Mouse (Mus musculus): Measurements from ENCODE around the gene Rae1.

The Rae1 gene

GRCm38 (mm10) chr2:172999630-173000284 is at the start of gene Rae1:
Rae1 (plus strand) TSS chr2:173000117.
- peak; percentile 98 for DNase-seq (ENCODE audit: low read depth, low spot score)

- no peak for DNase-seq (ENCODE audit: low read depth, low spot score)
These were observed 49.7 kb upstream of the Rae1 start for GRCm38 (mm10) chr2:172950119-172950676.

DNA sequence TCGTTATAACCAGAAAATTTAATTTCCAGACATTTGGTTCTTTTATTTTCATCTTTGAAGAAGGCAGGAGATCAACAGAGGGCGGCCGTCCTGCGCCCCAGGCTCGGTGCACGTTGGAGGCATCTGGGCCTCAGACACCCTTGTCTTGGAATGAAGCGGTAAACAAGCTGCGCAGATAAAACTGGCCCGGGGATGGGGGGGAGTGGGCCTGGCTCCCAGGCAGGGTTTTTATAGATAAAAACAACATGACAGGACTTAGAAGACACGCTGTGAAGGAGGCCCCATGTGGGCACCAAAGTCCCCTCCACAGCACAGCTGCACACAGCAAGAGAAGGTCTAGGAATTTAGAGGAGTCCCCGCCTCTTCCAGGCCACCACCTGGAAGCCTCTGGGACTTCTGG is 49.2 kb upstream of the Rae1 start:
- DNase-seq (ENCODE audit: low read depth, low spot score) = no peak

- peak; percentile 19 for DNase-seq (ENCODE audit: low read depth, low spot score)
These were observed 47.9 kb upstream of the Rae1 start for GRCm38 (mm10) chr2:172951976-172952375.

DNA sequence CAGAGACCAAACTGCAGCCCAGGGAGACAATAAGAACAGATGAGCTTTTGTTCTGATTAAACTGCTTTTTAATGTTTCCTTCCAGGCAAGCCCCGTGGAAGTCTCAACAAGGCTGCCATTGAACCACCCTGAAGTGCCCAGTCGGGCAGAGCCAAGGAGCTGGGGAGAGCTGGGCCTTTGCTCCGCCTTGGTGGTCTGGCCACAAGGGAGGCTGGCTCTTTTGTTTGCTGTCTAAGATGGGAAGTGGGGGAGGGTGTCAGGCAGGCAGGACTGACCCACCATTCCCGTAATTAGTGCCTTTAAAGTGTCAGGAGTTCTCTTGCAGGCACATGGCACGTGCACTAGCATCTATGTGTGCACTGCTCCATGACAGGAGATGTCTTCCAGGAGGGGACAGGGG is 41.3 kb upstream of the Rae1 start:
- DNase-seq (ENCODE audit: low read depth, low spot score) = no peak

DNA sequence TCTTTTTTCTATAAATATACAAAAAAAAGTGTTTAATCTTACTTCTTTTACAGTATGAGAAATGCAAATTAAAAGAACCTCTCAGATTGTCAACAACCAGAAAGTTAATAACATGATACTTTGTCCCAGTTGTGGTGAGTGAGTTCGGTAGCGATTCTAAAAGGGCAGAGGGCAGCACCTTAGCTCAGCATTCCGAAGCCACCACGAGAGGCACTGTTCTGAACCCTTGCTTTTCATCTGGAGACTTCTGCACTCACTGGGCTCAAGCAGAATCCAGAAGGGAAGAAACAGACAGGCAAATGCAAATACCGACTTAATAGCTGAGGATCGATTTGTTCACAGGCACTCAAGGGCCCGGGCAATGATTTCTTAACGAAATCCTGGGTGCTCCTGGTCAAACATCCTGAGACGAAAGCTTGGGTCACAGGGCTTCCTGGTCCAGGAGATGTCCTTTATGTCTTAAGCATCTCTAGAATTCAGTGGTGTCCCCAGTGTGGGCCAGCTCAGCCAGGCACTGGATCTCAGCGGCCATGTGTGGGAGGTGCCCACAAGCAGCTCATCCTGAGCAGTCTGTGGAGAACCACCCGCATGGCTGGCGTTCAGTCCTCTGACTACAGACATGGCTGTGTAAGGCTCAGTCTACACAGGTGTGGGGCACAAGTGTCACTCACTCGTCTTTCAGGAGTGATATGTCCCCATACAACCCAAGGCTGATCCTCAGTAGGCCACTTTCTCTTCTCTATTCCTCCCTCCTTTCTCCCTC is 40.7 kb upstream of the Rae1 start:
- DNase-seq (ENCODE audit: low read depth, low spot score) = no peak

DNA sequence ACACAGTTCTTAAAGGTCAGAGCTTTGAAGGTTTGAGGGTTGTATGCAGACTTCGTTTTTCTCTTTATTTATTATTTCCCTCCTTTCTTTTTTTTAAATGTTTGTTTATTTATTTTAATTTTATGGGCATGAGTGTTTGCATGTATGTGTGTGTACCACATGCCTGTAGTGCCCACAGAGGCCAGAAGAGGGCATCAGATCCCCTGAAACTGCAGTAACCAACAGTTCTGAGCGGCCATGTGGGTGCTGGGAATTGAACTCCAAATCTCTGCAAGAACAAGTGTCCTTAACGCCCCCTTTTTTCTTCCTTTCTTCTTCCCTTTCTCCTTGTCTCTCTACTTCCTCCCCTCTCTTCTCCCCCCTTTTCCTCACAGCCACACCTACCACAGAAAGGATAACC is 39.6 kb upstream of the Rae1 start:
- DNase-seq (ENCODE audit: low read depth, low spot score) = no peak

GRCm38 (mm10) chr2:172961211-172961610 is 38.7 kb upstream of the Rae1 start:
- DNase-seq (ENCODE audit: low read depth, low spot score) = no peak

DNA sequence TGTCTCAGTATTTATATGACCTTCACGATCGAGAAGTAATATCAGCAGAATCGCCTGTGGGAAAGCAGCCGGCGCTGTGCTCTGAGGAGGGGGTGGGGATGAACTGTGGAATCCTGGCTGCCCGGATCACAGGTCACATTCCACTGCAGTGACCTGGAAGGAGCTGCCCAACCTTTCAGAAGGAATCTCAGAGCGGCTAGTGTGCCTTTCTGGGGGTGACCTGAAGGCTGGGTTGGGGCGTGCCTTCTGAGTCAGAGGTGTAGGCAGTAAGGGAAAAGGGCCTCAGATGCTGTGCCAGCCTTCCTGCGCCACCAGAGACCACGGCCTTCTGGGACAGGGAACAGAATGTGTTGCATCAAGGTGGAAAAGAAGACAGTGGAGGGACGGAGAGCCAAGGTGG is 34.7 kb upstream of the Rae1 start:
- DNase-seq (ENCODE audit: low read depth, low spot score) = no peak

DNA sequence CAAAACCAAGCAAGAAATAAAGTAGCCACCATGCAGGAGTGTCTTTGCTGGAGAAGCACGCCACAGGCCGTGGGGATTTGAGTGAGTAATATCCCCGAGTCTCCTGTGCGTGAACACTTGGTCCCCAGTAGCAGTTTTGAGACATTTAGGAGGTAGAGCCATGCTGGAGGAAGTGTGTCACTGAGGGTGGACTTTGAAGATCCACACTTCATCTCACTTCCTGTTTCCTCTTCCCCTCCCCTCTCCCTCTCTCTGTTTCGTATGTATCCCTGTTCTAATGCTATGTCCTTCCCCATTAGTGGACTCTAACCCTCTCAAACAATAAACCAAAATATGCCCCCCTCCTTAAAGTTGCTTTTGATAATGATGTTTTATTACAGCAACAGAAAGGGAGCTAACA is 33.4 kb upstream of the Rae1 start:
- peak; percentile 39 for DNase-seq (ENCODE audit: low read depth, low spot score)

DNA sequence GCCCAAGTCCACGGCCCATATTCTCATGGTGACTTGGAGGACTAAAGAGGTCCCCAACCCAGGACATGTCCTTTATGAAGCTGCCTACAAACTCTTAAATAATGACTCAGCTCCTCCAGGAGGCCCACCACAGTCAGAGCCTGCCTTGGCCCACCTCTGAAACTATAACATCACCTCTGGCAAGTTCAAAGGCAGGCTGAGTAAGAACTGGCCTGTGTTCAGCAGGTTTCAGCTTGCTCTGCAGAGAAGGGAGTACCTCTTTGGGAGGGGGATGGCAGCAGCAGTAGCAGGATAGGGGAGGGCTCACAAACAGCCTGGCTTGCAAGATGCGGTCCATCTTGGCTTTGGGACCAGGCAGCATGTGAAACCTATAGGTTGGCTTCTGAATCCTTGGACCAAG is 28.1 kb upstream of the Rae1 start:
- DNase-seq (ENCODE audit: low read depth, low spot score) = no peak

DNA sequence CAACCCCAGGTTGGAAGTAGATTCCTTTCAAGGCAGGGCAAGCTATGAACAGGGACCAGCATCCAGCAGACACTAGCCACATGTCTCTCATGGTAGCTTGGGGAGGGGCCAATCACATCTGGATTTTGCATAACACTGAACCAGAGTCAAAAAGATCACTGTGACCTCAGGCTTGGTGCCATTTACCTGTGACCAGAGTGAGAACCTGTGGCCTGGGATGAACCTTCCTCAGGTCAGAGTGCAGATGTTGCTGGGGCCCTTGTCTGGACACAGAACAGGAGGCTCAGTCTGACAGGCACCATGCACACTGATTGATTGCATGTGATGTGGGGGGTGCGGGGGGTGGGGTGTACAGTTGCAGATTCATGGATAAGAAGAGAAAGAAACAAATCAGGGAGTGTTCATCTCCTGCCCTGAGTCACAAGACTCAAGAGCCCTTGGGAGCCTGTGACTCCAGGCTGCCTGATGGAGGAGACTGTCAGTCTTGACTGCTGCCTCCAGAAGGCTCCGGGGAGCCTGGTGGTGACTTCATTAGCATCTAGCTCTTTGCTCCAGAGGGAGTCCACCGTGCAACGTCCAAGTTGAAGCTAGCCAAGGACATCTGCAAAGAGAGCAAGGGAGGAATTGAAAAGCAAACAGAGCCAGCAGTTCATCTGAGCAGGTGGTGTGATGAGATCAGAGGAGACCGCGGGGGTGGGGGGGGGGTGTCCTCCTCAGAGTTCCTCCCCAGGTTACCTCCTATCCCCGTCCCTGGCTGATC is 25.9 kb upstream of the Rae1 start:
- no peak for DNase-seq (ENCODE audit: low read depth, low spot score)

DNA sequence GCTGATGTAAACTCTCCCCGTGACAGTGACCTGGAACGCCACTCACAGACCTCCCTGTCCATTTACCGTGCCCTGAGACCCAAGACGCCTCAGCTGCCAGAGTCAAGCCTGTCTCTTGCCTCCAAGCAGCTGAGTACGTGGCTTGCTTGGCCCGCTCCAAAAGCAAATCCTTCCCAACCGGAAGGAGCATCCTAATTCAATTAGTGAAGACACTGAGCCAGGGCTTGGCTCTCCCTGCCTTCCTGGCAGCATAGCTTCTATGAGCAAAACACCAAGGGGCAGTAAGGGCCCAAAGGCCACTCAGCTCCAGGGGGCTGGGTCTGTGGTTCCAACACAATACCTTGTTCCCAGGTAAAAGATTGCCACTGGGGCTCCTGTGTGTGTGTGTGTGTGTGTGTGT is 25.2 kb upstream of the Rae1 start:
- DNase-seq (ENCODE audit: low read depth, low spot score) = no peak

DNA sequence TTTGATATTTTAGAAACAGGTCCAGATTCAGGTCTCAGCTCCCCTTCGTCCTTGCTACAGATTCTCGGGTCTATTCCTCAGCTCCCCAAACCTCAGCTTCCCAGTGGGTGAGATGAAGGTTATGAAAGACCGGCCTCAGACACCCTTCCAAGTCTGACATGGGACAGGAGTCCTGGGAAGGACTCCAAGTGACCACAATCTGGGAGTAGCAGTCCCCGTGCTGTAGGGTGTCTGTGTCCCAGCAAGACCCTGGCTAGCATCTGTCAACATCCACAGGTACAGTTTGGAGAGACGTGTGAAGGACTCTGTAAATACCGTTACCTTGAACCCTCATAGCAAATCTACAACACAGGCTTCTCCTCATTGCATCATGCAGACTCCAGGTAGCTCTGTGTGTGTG is 24.8 kb upstream of the Rae1 start:
- DNase-seq (ENCODE audit: low read depth, low spot score) = no peak

- peak; percentile 55 for DNase-seq (ENCODE audit: low read depth, low spot score)
These were observed 23.2 kb upstream of the Rae1 start for GRCm38 (mm10) chr2:172976661-172977238.

DNA sequence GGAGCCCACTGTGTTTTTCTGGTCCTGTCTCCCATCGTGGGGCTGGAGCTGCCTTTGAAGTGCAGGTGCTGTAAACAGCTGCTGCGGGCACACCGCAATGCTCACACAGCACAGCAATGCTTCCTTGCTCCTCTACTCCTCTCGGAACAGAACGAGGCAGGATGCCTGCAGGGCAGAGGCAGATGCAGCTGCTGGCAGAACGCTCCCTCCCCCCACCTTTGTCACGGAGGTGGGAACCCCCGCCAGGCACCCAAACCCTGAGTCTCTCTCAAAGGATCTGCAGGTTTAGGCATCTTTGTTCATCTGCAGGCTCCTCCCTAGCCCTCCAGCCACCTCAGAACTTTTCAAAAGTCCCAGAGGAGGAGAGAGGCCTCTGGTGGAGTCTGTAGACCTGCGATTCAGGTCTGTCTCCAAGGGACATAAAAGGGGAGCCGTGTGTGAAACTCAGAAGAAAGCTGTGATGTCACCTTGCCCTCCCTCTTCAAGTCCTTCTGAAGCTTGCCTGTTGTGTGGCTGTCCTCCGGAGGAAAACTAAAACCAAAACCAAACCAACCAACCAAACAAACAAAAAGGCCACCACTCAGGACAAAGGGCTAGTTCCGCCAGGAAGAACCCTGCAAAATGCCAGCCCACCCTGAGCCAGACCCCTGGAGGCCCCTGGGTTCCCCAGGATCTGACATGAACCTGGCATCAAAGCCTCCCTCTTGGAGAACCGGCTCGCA is 22.3 kb upstream of the Rae1 start, which contains the start of gene Spo11:
Spo11 (plus strand) TSS at position 292 of the 722 bp plus-strand sequence.
- DNase-seq (ENCODE audit: low read depth, low spot score) = peak; percentile 67

- DNase-seq (ENCODE audit: low read depth, low spot score) = peak; percentile 26
These were observed 21.7 kb upstream of the Rae1 start for GRCm38 (mm10) chr2:172978131-172978633.

- no peak for DNase-seq (ENCODE audit: low read depth, low spot score)
These were observed 20.1 kb upstream of the Rae1 start for GRCm38 (mm10) chr2:172979666-172980345.

- no peak for DNase-seq (ENCODE audit: low read depth, low spot score)
These were observed 16.9 kb upstream of the Rae1 start for GRCm38 (mm10) chr2:172982776-172983561.

DNA sequence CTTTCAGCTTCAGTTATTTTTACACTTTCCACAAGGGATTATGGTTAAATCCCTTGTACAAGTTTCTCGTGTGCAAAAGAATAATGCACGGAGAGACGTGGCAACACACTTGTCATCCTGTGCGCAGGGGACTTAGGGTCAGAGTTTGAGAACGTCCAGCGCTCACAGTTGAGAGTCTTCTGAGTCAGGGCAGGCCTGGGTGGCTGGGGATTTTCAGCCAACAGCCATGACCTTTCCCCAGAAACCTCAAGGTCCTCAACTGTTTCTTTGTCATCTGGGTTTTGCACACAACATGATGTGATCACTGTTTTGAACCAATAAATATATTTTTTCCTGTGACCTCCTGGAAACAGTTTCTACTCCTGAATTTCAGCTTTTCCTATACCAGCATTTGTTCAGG is 9.8 kb upstream of the Rae1 start:
- no peak for DNase-seq (ENCODE audit: low read depth, low spot score)
